Mouse (Mus musculus) cerebellum, adult 2 months (tissue): ENCODE measurements around the gene Zfp536. TPM values are rescaled to one million over a fixed set of nuclear protein-coding genes. Genes with fewer than 3 reads are reported as not detected.
A peak's percentile ranks its signal among the peaks of the same experiment; 100 is the strongest.
"Not testable (repeated sequence)": the region's sequence is repeated elsewhere in the genome, so short reads cannot be mapped to it uniquely, and the experiment has no call there.

ENCODE experiments used
- DNase-seq, 2 experiments: peaks; one replicate each; pipeline ENCODE4 v3.0.0; 2021
- H3K27ac ChIP-seq: fragments of 200-500 bp; 2 replicates; pipeline ENCODE4 v1.5.1; 2012; ENCODE audit warnings: low read length, control low read depth, inconsistent platforms; ENCODE audit not compliant: insufficient read depth
- H3K27me3 ChIP-seq: fragments of 200-500 bp; 2 replicates; pipeline ENCODE4 v1.6.1; 2012; ENCODE audit warnings: inconsistent platforms, mild to moderate bottlenecking, low read length, moderate library complexity; ENCODE audit not compliant: control insufficient read depth, insufficient read depth
- H3K4me1 ChIP-seq: fragments of 200-500 bp; 2 replicates; pipeline ENCODE4 v1.6.1; 2011; ENCODE audit warnings: low read length; ENCODE audit not compliant: control insufficient read depth, insufficient read depth
- H3K4me3 ChIP-seq: fragments of 200-500 bp; replicated peaks from 2 replicates; pipeline ENCODE3; 2011; ENCODE audit warnings: mild to moderate bottlenecking, low read depth, low read length, control low read depth; ENCODE audit not compliant: insufficient read depth
- CTCF ChIP-seq: fragments of 200-500 bp; IDR thresholded peaks from 2 replicates; pipeline ENCODE4 v1.5.1; 2011; ENCODE audit warnings: low read depth, mild to moderate bottlenecking, control low read depth, low read length, moderate library complexity, borderline replicate concordance; ENCODE audit not compliant: insufficient read depth
- POLR2A ChIP-seq: fragments of 200-500 bp; IDR thresholded peaks from 2 replicates; pipeline ENCODE4 v1.6.1; 2011; ENCODE audit warnings: low read length, control low read depth, borderline replicate concordance; ENCODE audit not compliant: insufficient read depth
- WGBS: fragments of 180-500 bp; shearing (Covaris S2); methylation state at CpG from one replicate; pipeline ENCODE4 v1.1.7; 2018; 5-methylcytosine and 5-hydroxymethylcytosine counted together
- polyA plus RNA-seq: library from polyadenylated mRNA; depleted of rRNA; stranded (reverse); fragments of >200 nt; gene quantifications from 2 replicates; pipeline ENCODE4 v1.2.3, GENCODE M21; 2012

Zfp536 gene
- polyA plus RNA-seq, 1 experiment = 38.5 TPM

- Histone ChIP-seq H3K27ac (no peak overlapping the region), H3K4me3 (no peak overlapping the region), H3K27me3 (no peaks in the 10 kb centered on the region), H3K4me1 (peaks cover 10% of the 10 kb centered on the region)
- no peak for TF ChIP-seq POLR2A
- TF ChIP-seq CTCF = no peak
- no peak for DNase-seq
- WGBS = 72% methylated on average over 9 of the region's 9 CpGs
These were observed 69.0 kb downstream of the Zfp536 start for GRCm38 (mm10) chr7:37704464-37704863.

- WGBS = 94% methylated on average over 3 of the region's 3 CpGs
- not testable (repeated sequence) for H3K4me3 ChIP-seq, H3K27me3 ChIP-seq, H3K27ac ChIP-seq
- DNase-seq = peak in 1 of 2 experiments; percentile 5
- peaks cover 24% of the 10 kb centered on the region for H3K4me1 ChIP-seq
These were observed 76.1 kb downstream of the Zfp536 start for GRCm38 (mm10) chr7:37697378-37697777.

GRCm38 (mm10) chr7:37695066-37695465 is 78.4 kb downstream of the Zfp536 start:
- Histone ChIP-seq H3K4me1 (peaks cover 25% of the 10 kb centered on the region), H3K27ac (no peak overlapping the region), H3K4me3 (no peak overlapping the region), H3K27me3 (no peaks in the 10 kb centered on the region)
- no peak for TF ChIP-seq POLR2A
- TF ChIP-seq CTCF = no peak
- DNase-seq = no peak
- 18% methylated on average over 5 of the region's 5 CpGs for WGBS

GRCm38 (mm10) chr7:37690606-37691005 is 82.8 kb downstream of the Zfp536 start:
- no peaks in the 10 kb centered on the region for H3K27me3 ChIP-seq
- WGBS = 77% methylated on average over 10 of the region's 10 CpGs
- no peak overlapping the region for H3K27ac ChIP-seq
- no peak for DNase-seq
- peaks cover 35% of the 10 kb centered on the region for H3K4me1 ChIP-seq
- no peak for TF ChIP-seq POLR2A
- TF ChIP-seq CTCF = no peak
- H3K4me3 ChIP-seq = no peak overlapping the region

- H3K4me3 ChIP-seq = peak overlapping the region; percentile 41
- no peak for DNase-seq
- no peak overlapping the region for H3K27ac ChIP-seq
- TF ChIP-seq CTCF (no peak), POLR2A (no peak)
- H3K27me3 ChIP-seq = no peaks in the 10 kb centered on the region
- peaks cover 35% of the 10 kb centered on the region for H3K4me1 ChIP-seq
- 22% methylated on average over 23 of the region's 23 CpGs for WGBS
These were observed 83.7 kb downstream of the Zfp536 start for GRCm38 (mm10) chr7:37689561-37690305.

GRCm38 (mm10) chr7:37689107-37689511 is 84.3 kb downstream of the Zfp536 start:
- Histone ChIP-seq H3K4me1 (peaks cover 35% of the 10 kb centered on the region), H3K4me3 (peak overlapping the region; percentile 24), H3K27ac (no peak overlapping the region), H3K27me3 (no peaks in the 10 kb centered on the region)
- peak in 1 of 2 experiments; percentile 39 for DNase-seq
- WGBS = 20% methylated on average over 11 of the region's 11 CpGs
- TF ChIP-seq CTCF = no peak
- no peak for TF ChIP-seq POLR2A

- no peak for DNase-seq
- 48% methylated on average over 2 of the region's 2 CpGs for WGBS
- Histone ChIP-seq H3K27ac (no peak overlapping the region), H3K27me3 (no peaks in the 10 kb centered on the region), H3K4me1 (peaks cover 31% of the 10 kb centered on the region), H3K4me3 (no peak overlapping the region)
- TF ChIP-seq POLR2A = no peak
- TF ChIP-seq CTCF = no peak
These were observed 87.1 kb downstream of the Zfp536 start for GRCm38 (mm10) chr7:37686366-37686765.

GRCm38 (mm10) chr7:37685247-37685646 is 88.2 kb downstream of the Zfp536 start:
- no peak overlapping the region for H3K4me3 ChIP-seq
- 11% methylated on average over 3 of the region's 3 CpGs for WGBS
- H3K4me1 ChIP-seq = peaks cover 28% of the 10 kb centered on the region
- peak; percentile 72 to 85 for DNase-seq
- H3K27ac ChIP-seq = peak overlapping the region; percentile 4
- no peak for TF ChIP-seq POLR2A
- no peak for TF ChIP-seq CTCF
- H3K27me3 ChIP-seq = no peaks in the 10 kb centered on the region
